Mouse (Mus musculus) Muller cell, postnatal 12 days (primary cell): ENCODE measurements around the gene Clasp2.
A peak's percentile ranks its signal among the peaks of the same experiment; 100 is the strongest.
"Not testable (repeated sequence)": the region's sequence is repeated elsewhere in the genome, so short reads cannot be mapped to it uniquely, and the experiment has no call there.

Source experiments
- DNase-seq: peaks from one replicate; pipeline ENCODE4 v3.0.0-alpha.2; 2015; ENCODE audit errors: inconsistent ontology term

Clasp2 gene

DNA sequence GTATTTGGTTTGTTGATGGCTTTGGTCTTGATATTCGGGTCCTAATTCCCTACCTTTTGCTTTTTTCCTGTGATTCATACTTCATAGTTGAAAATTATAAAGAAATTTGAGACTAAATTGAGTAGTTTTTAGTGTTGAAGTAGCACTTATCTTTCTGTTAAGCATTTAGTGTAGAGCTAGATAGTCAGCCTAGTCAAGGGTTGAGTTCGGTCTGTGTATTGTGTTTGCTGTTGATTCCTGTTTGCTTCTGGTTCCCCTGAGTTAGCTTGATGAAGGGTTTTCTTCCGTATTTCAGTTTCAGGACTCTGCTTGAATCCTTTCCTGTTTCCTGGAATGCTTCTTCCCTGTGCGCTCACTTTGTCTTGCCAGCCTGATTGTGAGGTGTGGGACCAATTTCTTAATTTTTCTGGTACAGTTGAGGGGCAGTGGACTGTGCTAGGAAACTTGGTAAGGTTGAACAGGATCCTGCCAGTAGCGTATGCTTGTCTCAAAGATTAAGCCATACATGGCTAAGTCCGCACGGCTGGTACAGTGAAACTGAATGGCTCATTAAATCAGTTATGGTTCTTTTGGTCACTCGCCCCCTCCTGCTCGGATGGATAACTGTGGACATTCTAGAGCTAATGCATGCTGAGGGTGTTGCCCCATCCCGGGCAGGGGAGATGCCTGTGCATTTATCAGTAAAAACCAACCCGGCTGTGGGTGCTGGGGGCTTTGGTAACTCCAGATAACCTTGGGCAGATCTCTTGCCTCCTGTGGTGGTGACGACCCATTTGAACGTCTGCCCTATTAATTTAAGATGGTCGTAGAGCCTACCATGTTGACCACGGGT lies 14.8 kb downstream of the Clasp2 start:
- DNase-seq: peak; percentile 68

DNA sequence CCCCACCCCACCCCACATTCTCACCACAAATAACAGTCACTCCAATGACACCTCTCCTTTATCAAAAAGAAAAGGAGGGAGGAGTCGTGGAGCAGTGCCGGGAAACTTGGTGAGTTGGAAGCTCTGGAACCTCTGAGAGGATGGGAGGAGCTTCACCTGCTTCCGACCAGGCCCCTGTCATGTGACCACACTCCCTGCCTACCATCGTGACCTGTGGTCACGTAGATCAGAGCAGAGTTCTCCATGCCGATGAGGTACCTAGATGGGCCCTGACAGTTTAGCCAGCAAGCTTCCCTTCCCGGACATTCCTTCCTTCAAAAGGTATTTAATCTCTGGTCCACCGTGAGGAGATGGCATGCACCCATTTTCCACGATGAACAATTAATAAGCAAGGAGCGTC lies 17.2 kb downstream of the Clasp2 start:
- no peak for DNase-seq

DNA sequence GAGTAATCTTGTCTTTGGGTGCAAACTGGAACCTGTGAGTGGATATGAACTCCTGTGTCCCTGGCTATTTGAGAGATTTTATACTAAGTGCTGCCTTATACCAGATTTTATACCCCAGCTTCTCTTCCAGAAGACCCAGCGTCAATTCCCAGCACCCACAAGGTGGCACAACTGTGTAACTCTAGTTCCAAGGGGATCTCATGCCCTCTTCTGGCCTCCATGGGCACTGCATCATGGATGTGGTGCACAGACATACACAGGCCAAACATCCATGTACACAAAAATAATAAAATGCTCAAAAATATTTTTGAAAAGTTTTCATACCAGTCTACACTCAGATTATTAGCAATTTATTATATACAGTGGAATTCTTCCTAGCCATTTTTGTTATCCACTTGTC lies 18.4 kb downstream of the Clasp2 start:
- DNase-seq: no peak

GRCm38 (mm10) chr9:113762389-113762788 lies 21.1 kb downstream of the Clasp2 start:
- DNase-seq: no peak

DNA sequence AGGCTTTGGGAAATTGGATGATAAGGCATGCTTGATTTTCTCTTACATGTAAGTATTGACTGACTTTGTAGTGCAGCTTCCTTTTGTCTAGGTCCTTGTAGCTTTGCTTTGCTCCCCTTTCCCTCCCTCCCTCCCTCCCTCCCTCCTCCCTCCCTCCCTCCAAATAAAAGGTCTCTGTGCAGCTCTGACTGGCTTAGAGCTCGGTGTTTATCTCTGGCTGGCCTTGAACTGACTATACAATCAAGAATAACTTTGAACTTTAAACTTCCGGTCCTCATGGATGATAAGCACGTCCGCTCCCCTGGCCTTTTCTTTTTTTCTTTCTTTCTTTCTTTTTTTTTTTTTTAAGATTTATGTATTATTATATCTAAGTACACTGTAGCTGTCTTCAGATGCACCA lies 21.9 kb downstream of the Clasp2 start:
- no peak for DNase-seq

- DNase-seq: no peak
Observed at GRCm38 (mm10) chr9:113770640-113771039, 29.4 kb downstream of the Clasp2 start.

DNA sequence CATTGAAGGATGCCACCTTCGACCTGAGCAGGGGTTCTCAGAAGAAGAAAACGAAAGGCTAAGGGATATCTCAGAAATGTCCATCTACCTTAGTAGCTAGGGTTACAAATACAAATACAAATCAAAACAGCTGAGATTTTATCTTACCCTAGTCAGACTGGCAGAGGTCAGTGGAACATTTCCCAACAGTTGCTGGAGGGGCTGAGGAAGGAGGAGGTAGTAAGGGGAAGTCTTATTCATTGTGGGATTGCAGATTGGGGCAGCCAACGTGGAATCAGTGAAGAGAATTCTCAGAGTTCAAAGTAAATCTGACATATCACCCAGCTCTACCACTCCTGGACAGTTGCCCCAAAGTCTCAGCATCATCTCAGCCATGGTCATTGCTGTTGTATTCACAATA lies 39.6 kb downstream of the Clasp2 start:
- DNase-seq: no peak

GRCm38 (mm10) chr9:113782362-113783005 lies 41.2 kb downstream of the Clasp2 start:
- DNase-seq: peak; percentile 20

DNA sequence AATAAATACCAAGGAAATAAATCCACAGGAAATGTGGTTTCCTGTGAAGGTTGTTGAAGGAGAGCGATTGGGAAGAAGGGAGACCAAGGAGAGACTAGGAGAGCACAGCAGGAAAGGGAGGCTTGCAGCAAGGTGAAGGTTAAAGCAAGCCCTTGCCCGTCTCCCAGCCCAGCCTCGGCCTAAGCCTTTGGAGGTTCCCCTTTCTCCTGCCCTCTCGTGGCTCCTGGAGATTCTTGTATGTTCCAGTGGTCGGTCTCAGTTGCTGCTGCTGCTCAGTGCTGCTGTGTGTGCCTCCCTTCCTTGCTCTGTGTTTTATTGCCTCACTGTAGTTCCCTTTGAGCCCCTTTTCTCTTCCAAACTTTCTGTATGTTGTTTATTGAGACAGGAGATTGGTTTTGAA lies 42.4 kb downstream of the Clasp2 start:
- no peak for DNase-seq

- DNase-seq: not testable (repeated sequence)
Observed at GRCm38 (mm10) chr9:113789283-113789682, 48.0 kb downstream of the Clasp2 start.

DNA sequence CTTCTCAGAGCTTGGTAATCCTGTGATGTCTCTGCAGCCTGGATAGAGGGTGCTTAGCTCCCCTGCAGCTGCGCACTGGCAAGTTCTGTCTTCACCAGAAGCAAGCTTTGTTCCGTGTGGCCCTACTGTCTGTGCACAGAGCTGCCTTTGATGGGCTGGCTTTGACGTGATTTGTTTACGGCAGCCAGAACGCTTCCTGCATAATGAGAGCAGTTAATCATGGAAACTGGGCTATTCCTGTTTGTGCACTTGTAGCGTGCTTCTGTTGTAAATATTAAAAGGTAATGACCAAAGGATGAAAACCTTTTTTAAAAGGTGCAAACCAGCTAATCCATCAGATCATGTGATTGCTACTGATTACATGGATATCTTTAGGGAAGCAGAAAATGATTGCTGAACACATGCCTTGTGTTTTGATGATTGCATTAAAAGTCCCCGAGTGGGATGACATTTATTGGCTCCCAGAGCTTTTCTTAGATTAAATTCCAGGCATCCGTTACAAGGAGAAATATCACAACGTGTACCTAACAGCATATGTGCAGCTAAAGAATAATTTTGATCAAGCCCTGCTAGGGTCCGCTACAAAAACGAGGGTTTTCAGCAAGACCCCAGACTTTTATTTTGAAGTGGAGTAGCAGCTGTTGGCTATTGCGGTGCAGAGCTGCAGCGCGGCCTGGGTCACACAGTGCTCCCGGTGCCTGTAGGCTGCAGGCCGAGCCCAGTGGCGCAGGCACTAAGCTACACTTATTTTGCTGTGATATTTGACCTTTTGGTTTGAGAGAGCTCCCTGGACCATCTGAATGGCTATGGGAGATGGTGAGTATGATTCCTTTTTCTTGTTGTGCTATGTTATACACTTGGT lies 51.6 kb downstream of the Clasp2 start:
- peak; percentile 78 for DNase-seq

- DNase-seq: no peak
Observed at GRCm38 (mm10) chr9:113793513-113793905, 52.2 kb downstream of the Clasp2 start.

DNA sequence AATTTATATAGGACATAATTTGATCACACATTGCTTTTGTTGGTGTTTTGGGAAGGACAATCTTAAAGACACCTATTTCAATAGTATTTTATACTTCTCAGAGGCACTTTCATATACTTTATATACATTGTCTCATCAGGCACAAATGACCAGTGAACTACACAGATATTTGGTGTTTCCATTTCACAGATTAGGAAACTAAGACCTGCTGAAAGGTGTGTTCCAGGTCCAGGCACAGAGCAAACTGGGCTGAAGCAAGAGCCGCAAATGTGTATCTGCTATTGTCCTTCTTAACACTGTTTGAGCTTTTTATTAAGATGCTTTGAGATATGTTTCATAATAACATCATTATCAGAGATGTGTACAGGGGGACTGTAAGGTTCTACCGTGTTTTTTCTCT lies 52.7 kb downstream of the Clasp2 start:
- DNase-seq: no peak

- no peak for DNase-seq
Observed at GRCm38 (mm10) chr9:113797206-113797605, 55.9 kb downstream of the Clasp2 start.

GRCm38 (mm10) chr9:113800671-113801070 lies 59.4 kb downstream of the Clasp2 start:
- no peak for DNase-seq

GRCm38 (mm10) chr9:113802734-113803133 lies 61.5 kb downstream of the Clasp2 start:
- DNase-seq: no peak

- DNase-seq: peak; percentile 86
Observed at GRCm38 (mm10) chr9:113803751-113804150, 62.5 kb downstream of the Clasp2 start.

GRCm38 (mm10) chr9:113805359-113805758 lies 64.1 kb downstream of the Clasp2 start:
- DNase-seq: no peak

- DNase-seq: no peak
Observed at GRCm38 (mm10) chr9:113811327-113811726, 70.1 kb downstream of the Clasp2 start.

- DNase-seq: peak; percentile 79
Observed at GRCm38 (mm10) chr9:113811957-113812670, 70.8 kb downstream of the Clasp2 start.

- peak; percentile 28 for DNase-seq
Observed at GRCm38 (mm10) chr9:113812671-113813001, 71.4 kb downstream of the Clasp2 start.

DNA sequence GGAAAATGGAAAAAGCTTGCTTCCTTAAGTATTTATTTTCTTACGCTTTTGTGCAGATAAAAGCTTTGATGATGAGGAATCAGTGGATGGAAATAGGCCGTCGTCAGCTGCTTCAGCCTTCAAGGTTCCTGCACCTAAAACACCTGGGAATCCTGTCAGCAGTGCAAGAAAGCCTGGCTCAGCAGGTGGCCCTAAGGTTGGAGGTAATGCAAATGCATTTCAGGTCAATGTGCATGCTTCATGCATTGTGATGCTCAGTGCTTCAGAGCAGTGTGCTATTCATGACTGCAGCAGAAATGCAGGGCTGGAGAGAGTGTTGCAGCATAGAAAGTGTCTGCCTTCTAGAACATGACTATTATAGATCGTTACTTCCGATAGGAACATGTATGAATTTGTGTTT lies 71.8 kb downstream of the Clasp2 start:
- DNase-seq: no peak
